Mouse (Mus musculus) embryonic facial prominence, embryonic 12.5 days (tissue): Measurements from ENCODE around the gene Anp32e. TPM values are rescaled to one million over a fixed set of nuclear protein-coding genes. Genes with fewer than 3 reads are reported as not detected.
A peak's percentile ranks its signal among the peaks of the same experiment; 100 is the strongest.
"Not testable (repeated sequence)": the region's sequence is repeated elsewhere in the genome, so short reads cannot be mapped to it uniquely, and the experiment has no call there.

Experiments used
- ATAC-seq: fragments of 200-750 bp; cut with Nextera tagmentation; 2 replicates; pipeline ENCODE4 v1.8.0; 2017; ENCODE audit not compliant: insufficient number of reproducible peaks, insufficient read depth, low FRiP score, low TSS enrichment
- H3K27ac ChIP-seq: fragments of 300-500 bp; sonication (generic); 2 replicates; pipeline ENCODE4 v1.5.1; 2016; ENCODE audit warnings: mild to moderate bottlenecking
- H3K27me3 ChIP-seq: fragments of 300-500 bp; sonication (generic); 2 replicates; pipeline ENCODE4 v1.6.1; 2016; ENCODE audit warnings: mild to moderate bottlenecking, moderate library complexity
- H3K36me3 ChIP-seq: fragments of 300-500 bp; sonication (generic); 2 replicates; pipeline ENCODE4 v1.6.1; 2016; ENCODE audit warnings: mild to moderate bottlenecking
- H3K4me1 ChIP-seq: fragments of 300-500 bp; sonication (generic); 2 replicates; pipeline ENCODE4 v1.6.1; 2016
- H3K4me2 ChIP-seq: fragments of 300-500 bp; sonication (generic); replicated peaks from 2 replicates; pipeline ENCODE4 v1.6.1; 2016; ENCODE audit warnings: mild to moderate bottlenecking, moderate library complexity
- H3K4me3 ChIP-seq: fragments of 300-500 bp; sonication (generic); 2 replicates; pipeline ENCODE4 v1.5.1; 2016; ENCODE audit warnings: mild to moderate bottlenecking
- H3K9ac ChIP-seq: fragments of 300-500 bp; sonication (generic); 2 replicates; pipeline ENCODE4 v1.6.1; 2016; ENCODE audit warnings: mild to moderate bottlenecking, moderate library complexity
- H3K9me3 ChIP-seq: fragments of 300-500 bp; sonication (generic); 2 replicates; pipeline ENCODE4 v1.6.1; 2016; ENCODE audit warnings: mild to moderate bottlenecking, moderate library complexity
- WGBS: fragments of 180-500 bp; shearing (Covaris S2); methylation state at CpG from one replicate; pipeline ENCODE4 v1.1.7; 2016; 5-methylcytosine and 5-hydroxymethylcytosine counted together
- polyA plus RNA-seq: library from polyadenylated mRNA; unstranded; fragments of >200 nt; fragmentation: Nextera tagmentation; extraction: Ambion mirVana; gene quantifications from 2 replicates; pipeline ENCODE4 v1.2.1, GENCODE M21; 2016

Anp32e gene
- polyA plus RNA-seq, 1 experiment from 2014 or later = 287 TPM

DNA sequence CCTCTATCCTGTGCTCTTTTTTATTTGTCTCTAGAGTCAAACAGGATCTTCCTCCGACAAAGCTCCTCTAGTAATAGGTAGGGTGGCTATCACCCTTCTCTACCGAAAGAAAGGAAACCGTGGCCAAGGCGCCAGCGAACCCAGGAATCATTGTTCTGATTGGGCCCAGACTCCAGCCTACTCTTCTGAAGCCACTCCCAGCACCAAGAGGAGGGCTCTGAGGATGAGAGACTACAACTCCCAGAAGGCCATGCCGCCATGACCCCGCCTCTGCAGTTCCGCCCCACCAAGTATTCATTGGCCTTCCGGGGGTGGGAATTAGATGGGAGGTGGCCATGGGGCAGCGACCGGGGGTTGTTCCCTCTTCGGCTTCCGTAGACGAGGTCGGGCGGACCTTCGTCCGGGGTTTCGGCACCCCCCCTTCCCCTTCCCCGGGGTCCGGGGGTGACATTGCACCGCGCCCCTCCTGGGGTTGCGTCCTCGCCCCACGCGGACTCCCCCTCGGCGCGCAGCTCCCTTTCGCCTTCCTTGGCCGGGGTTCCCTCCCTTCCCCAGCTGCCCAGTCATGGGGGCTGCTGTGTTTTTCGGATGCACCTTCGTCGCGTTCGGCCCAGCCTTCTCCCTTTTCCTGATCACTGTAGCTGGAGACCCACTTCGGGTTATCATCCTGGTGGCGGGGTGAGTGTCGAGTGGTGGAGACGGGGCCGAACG, 35.3 kb upstream of the Anp32e start, which contains the start of gene Aph1a:
Aph1a (plus strand) TSS at position 364 of the 711 bp plus-strand sequence.
- WGBS = 0% methylated on average over 32 of the region's 43 CpGs
- H3K4me1 ChIP-seq = peaks cover 25% of the 10 kb centered on the region
- peak within 1 kb of the TSS; percentile 76 for H3K27ac ChIP-seq
- H3K27me3 ChIP-seq, H3K9me3 ChIP-seq: not testable (repeated sequence)
- peak within 1 kb of the TSS; percentile 64 for H3K9ac ChIP-seq
- ATAC-seq = peak; percentile 94
- H3K4me2 ChIP-seq = peak within 1 kb of the TSS; percentile 88
- peaks cover 13% of the 10 kb centered on the region for H3K36me3 ChIP-seq
- peak within 1 kb of the TSS; percentile 55 for H3K4me3 ChIP-seq

DNA sequence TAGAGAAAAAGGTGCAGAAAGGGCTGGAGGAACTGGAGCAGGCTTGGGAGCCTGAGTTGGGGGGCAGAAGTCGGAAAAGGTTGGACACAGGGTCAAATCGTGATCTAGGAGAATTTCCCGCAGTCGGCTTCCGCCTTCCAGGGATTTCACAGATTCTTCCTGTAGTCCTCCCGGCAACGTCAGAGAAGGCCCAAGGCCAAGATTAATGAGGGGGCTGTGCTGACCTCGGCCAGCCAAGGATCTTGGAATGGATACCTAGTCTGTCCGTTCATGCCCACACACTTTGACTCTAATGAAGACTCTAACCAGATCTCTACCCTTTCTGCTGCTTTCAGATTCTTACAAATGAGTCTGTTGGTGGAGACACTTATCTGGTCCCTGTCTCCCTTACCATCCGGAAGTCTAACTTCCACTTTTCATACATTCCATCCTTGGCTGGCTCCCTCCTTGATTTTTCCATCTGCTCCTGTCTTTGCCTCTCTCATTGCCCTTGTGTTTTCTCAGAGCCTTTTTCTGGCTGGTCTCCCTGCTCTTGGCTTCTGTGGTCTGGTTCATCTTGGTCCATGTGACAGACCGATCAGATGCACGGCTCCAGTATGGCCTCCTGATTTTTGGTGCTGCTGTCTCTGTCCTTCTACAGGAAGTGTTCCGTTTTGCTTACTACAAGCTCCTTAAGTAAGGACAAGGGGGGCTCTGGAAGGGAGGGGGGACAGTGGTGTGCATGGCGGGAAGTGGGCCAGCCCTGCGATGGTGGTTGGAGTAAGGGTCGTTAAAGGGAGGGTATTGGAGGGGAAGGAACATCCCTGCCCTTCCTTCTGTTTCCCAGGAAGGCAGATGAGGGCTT, 34.5 kb upstream of the Anp32e start:
- peak overlapping the region; percentile 88 for H3K4me2 ChIP-seq
- H3K9me3 ChIP-seq = no peaks in the 10 kb centered on the region
- no peak for ATAC-seq
- no peaks in the 10 kb centered on the region for H3K27me3 ChIP-seq
- peaks cover 25% of the 10 kb centered on the region for H3K4me1 ChIP-seq
- H3K36me3 ChIP-seq = peaks cover 13% of the 10 kb centered on the region
- H3K27ac ChIP-seq = peak overlapping the region; percentile 20; the same call in 1 of the 2 replicates
- peak overlapping the region; percentile 55 for H3K4me3 ChIP-seq
- peak overlapping the region; percentile 64 for H3K9ac ChIP-seq
- 14% methylated on average over 16 of the region's 16 CpGs for WGBS

DNA sequence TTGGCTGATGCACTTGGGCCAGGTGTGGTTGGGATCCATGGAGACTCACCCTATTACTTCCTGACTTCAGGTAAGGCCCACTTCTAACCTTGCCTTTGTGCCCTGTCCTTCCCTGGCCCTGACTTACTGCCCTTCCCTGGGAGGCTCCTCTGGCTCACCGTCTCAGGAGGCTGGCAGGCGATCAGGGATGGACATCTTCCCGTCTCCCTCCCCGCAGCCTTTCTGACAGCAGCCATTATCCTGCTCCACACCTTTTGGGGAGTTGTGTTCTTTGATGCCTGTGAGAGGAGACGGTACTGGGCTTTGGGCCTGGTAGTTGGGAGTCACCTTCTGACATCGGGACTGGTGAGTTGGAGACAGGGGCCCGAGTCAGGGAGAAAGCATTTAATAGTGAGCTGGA, 33.5 kb upstream of the Anp32e start:
- H3K27ac ChIP-seq, H3K9me3 ChIP-seq, H3K9ac ChIP-seq, H3K27me3 ChIP-seq, ATAC-seq, H3K4me3 ChIP-seq, H3K4me2 ChIP-seq: not testable (repeated sequence)
- peaks cover 25% of the 10 kb centered on the region for H3K4me1 ChIP-seq
- 81% methylated on average over 7 of the region's 7 CpGs for WGBS
- H3K36me3 ChIP-seq = peaks cover 13% of the 10 kb centered on the region

DNA sequence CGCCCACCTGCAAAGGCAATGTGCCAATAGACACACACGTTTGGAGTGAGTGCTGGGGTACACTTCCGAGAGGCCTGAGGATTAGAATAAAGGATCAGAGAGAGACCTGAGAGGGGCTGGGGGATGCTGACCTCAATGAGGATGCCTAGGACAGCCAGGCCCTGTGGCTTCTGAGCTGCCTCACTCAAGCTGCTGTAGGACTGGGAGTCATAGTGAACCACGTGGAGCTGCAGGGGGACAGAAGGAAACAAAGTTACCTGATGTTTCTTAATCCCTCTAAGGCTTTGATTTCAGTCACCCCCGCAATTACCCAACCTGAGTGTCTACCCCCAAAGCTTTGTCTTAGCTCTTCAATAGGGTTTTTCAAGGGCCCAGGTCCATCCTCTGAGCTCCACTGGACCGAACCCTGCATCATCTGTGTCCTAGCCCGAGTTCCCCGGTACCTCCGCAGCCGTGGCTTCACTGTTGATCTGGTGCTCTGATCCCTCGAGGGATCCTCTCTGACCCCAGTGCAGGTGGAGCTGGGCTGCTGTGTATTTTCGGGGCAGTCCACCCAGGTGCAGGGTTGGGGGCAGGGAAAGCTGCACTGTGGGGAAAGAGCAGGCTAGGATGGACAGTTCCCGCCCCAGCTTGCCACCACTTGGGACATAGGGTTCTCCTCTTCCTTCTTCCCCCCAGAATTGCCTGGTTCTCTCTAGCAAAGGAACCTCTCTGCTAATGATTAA, 29.1 kb upstream of the Anp32e start:
- WGBS = 73% methylated on average over 13 of the region's 13 CpGs
- no peak overlapping the region for H3K27ac ChIP-seq
- H3K9ac ChIP-seq = no peak overlapping the region
- H3K27me3 ChIP-seq = no peaks in the 10 kb centered on the region
- H3K9me3 ChIP-seq = no peaks in the 10 kb centered on the region
- peaks cover 35% of the 10 kb centered on the region for H3K4me1 ChIP-seq
- H3K4me2 ChIP-seq = no peak overlapping the region
- H3K4me3 ChIP-seq = no peak overlapping the region
- ATAC-seq = no peak
- H3K36me3 ChIP-seq = peaks cover 13% of the 10 kb centered on the region

DNA sequence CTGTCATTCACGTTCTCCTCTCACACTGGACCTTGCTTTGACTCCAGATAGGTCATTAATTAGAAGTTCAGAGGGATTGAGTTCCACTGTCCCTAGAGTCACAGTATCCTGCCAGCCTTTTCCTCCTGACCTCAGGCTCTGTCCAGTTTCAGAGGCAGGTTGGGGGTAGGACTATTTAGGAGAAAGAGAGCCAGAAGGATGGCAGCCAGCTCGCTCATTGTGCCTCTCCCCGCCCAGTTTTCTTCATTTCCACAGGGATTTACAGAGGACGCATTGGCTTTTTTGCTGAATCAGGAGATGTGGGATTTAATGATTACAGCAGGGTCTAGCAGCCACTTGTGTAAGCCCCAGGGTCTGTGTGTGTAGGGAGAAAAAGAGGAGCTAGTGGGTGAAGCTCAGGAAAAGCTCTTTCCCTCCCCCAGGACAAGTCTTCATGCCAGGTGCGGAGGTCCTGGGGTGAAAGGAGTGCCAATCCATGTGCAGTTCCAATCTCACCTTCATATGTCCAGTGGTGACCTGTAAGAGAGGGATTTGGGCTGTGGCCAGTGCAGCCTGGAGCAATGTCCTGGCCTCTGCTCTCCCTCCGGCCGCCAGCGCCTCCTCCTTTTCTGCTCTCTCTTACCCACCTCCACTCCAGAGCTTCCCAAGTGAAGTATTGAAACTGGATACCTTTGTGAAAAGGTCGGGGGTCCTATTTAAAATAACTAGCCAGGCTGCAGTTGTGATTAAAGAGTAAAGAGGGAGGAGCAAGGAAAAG, 27.3 kb upstream of the Anp32e start:
- H3K27me3 ChIP-seq = no peaks in the 10 kb centered on the region
- peak overlapping the region; percentile 36; the same call in 1 of the 2 replicates for H3K27ac ChIP-seq
- peaks cover 36% of the 10 kb centered on the region for H3K4me1 ChIP-seq
- no peak for ATAC-seq
- H3K4me2 ChIP-seq = peak overlapping the region; percentile 87
- WGBS = 53% methylated on average over 9 of the region's 9 CpGs
- H3K9me3 ChIP-seq = no peaks in the 10 kb centered on the region
- H3K4me3 ChIP-seq = no peak overlapping the region
- H3K36me3 ChIP-seq = peaks cover 13% of the 10 kb centered on the region
- 0 out of 2 replicates have a peak overlapping the region, but pooled peaks have one; percentile 24 for H3K9ac ChIP-seq

DNA sequence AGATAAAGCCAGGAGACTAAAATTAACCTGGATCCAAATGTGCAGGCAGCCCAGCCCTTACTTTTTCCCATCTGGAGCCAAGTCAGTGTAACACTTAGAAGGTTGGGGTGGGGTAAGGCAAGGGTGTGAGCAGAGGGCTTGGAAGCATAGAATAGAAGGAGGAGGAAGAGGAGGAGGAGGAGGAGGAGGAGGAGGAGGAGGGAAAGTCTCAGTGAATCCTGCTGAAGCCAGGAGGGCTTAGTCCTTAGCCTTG, 26.7 kb upstream of the Anp32e start:
- Histone ChIP-seq H3K27ac (peak overlapping the region; percentile 36; the same call in 1 of the 2 replicates), H3K4me2 (peak overlapping the region; percentile 87), H3K4me3 (no peak overlapping the region), H3K9ac (peak overlapping the region; percentile 15; the same call in 1 of the 2 replicates), H3K4me1 (peaks cover 36% of the 10 kb centered on the region), H3K36me3 (peaks cover 13% of the 10 kb centered on the region), H3K27me3 (no peaks in the 10 kb centered on the region), H3K9me3 (no peaks in the 10 kb centered on the region)
- ATAC-seq = no peak

DNA sequence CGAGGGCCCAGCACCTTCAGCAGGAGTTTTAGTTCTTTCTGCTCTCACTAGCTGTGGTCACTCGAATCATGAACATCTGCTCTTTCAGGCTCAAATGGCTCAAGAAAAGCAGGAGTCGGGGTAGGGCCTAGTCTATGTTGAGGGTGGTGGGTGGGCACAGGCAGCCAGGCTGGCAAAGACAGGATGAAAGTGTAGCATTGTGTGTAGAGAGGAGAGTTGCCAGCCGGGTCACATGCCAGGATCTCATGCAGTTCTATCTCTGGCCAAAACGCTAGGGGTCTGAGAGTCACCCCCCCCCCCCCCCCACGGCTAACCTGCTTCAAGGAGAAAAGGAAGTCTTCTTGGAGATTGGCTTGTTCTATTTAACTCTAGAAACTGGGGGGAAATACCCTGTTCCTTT, 26.4 kb upstream of the Anp32e start:
- H3K4me2 ChIP-seq = peak overlapping the region; percentile 87
- no peak for ATAC-seq
- 0 out of 2 replicates have a peak overlapping the region, but pooled peaks have one; percentile 36 for H3K27ac ChIP-seq
- peaks cover 9% of the 10 kb centered on the region for H3K36me3 ChIP-seq
- peaks cover 36% of the 10 kb centered on the region for H3K4me1 ChIP-seq
- no peaks in the 10 kb centered on the region for H3K27me3 ChIP-seq
- H3K9me3 ChIP-seq = no peaks in the 10 kb centered on the region
- H3K9ac ChIP-seq = peak overlapping the region; percentile 15; the same call in 1 of the 2 replicates
- 29% methylated on average over 6 of the region's 6 CpGs for WGBS
- peak overlapping the region; percentile 41; the same call in 1 of the 2 replicates for H3K4me3 ChIP-seq

DNA sequence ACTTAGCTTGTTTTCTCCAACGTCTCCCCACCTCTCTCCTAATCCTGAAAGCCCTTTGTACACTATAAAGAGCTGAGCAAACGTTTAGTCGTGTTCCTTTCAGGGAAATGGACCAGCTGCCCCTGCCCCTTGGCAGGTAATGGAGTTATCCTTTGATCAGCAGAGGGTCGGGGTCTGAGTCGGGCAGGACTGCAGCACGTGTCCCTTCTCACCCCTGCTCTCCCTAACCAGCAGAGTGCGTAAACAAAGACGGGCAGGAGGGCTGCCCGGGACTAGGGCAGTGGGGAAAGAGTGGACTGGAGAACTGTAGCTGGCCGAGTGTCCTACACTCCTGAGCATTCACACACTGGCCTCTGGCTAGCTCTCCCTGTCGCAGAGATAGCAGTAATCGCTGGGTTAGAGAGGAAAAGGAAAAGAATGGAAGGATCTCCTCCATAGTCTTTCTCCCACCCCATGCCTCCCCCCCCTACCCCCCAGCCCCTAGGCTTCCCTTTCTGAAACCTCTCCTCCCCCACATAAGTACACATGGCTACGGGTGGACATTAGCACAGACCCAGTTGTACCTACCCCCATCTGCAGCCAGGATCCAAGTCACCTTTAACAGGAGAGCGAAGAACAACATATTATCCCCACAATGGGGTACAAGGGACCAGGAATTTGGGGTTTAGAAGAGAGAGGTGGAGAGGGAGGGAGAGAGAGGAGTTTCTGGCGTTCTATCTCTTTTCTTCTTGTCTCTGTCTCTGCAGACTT, 25.1 kb upstream of the Anp32e start:
- Histone ChIP-seq H3K4me2 (peak overlapping the region; percentile 87), H3K27me3 (no peaks in the 10 kb centered on the region), H3K4me3 (peak overlapping the region; percentile 41), H3K27ac (peak overlapping the region; percentile 65), H3K4me1 (peaks cover 36% of the 10 kb centered on the region), H3K9ac (peak overlapping the region; percentile 43), H3K36me3 (no peaks in the 10 kb centered on the region), H3K9me3 (no peaks in the 10 kb centered on the region)
- 2% methylated on average over 13 of the region's 15 CpGs for WGBS
- no peak for ATAC-seq

DNA sequence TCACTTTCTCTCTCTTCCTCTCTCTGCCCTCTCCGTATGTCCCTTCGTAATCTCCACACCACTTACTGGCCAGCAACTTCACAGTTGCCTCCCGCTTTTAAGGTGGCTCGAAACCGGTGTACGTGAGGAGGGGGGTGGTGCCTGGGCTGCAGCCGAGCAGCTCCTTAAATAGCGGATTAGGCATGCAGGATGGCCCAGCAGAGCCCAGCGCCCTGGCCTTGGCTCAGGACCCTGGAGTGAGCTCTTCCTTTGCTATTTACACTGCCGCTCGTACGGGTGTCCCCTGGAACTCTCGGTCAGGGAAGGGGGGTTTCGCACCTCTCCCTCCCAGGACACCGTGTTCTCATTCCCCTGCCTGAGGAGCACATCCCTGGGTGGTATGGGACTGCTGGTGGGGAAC, 24.5 kb upstream of the Anp32e start, which contains the start of gene Car14:
Car14 (minus strand) TSS at position 124 of the 400 bp plus-strand sequence.
- H3K9me3 ChIP-seq = no peaks in the 10 kb centered on the region
- H3K27ac ChIP-seq = peak within 1 kb of the TSS; percentile 65
- H3K4me3 ChIP-seq = peak within 1 kb of the TSS; percentile 41
- no peaks in the 10 kb centered on the region for H3K36me3 ChIP-seq
- H3K4me2 ChIP-seq = peak within 1 kb of the TSS; percentile 87
- no peaks in the 10 kb centered on the region for H3K27me3 ChIP-seq
- H3K4me1 ChIP-seq = peaks cover 36% of the 10 kb centered on the region
- H3K9ac ChIP-seq = peak within 1 kb of the TSS; percentile 43
- WGBS = under 1% methylated on average over 15 of the region's 15 CpGs
- peak; percentile 66 for ATAC-seq

DNA sequence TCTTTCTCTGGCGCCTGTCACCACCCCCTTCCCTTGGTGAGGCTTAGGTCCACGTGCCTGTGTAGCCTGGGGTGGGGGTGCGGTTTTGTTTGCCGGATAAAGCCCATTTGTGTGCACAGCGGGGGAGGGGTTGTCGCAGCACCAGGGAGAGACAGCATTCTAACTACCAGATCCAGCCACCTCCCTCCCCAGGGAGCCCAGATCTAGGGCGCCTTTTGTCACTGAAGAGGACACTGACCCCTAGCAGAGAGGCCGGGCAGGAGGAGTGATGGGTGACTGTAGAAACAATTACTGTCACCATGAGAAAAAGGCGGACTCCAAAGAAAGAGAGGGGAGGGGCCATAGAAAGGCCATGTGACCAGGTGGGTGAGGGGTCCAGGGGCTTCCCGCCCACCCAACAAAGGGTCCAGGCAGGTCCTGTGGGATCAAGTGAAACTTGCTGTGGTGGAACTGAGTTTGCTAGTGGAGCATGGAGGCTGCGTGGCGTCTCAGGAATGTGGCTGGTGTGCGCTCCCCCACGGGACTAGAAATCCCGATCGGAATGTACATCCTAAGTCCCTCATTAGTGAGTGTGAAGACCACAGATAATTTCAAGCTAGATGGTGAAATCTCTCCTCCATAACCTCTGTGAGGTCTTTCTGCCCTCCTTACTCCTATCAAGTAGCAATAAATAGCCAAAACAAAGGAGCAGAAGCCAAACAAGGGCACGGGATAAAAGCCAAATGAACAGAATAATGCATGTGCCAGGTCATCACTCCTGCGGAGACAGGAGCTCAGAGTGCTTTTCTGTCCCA, 23.7 kb upstream of the Anp32e start:
- peak; percentile 62 for ATAC-seq
- Histone ChIP-seq H3K36me3 (no peaks in the 10 kb centered on the region), H3K9me3 (no peaks in the 10 kb centered on the region), H3K9ac (peak overlapping the region; percentile 43), H3K27ac (peak overlapping the region; percentile 65), H3K4me2 (peak overlapping the region; percentile 87), H3K4me1 (peaks cover 36% of the 10 kb centered on the region), H3K4me3 (peak overlapping the region; percentile 41), H3K27me3 (no peaks in the 10 kb centered on the region)
- WGBS = under 1% methylated on average over 18 of the region's 18 CpGs
